Mouse (Mus musculus): ENCODE measurements at regions not wholly inside any gene's neighbourhood (a gene's known extent, or its start where the extent isn't known, plus 50 kb on each side); places are given as distances from the start of the nearest gene placed in this dataset.
A peak's percentile ranks its signal among the peaks of the same experiment; 100 is the strongest.

- no peak for DNase-seq (ENCODE audit: low read depth, low spot score)
Measured at GRCm38 (mm10) chr4:124178401-124179018, 260.7 kb upstream of the 4930535I16Rik start.

- DNase-seq (ENCODE audit: low read depth, low spot score) = no peak
Measured at GRCm38 (mm10) chr4:124175531-124175930, 257.7 kb upstream of the 4930535I16Rik start.

GRCm38 (mm10) chr4:124154627-124155026 lies 236.8 kb upstream of the 4930535I16Rik start:
- DNase-seq (ENCODE audit: low read depth, low spot score) = no peak

GRCm38 (mm10) chr4:124149771-124150451 lies 232.1 kb upstream of the 4930535I16Rik start:
- no peak for DNase-seq (ENCODE audit: low read depth, low spot score)

- no peak for DNase-seq (ENCODE audit: low read depth, low spot score)
Measured at GRCm38 (mm10) chr4:124149037-124149436, 231.2 kb upstream of the 4930535I16Rik start.

- no peak for DNase-seq (ENCODE audit: low read depth, low spot score)
Measured at GRCm38 (mm10) chr4:124147276-124147675, 229.5 kb upstream of the 4930535I16Rik start.

- DNase-seq (ENCODE audit: low read depth, low spot score) = no peak
Measured at GRCm38 (mm10) chr4:124146135-124146534, 228.3 kb upstream of the 4930535I16Rik start.

- no peak for DNase-seq (ENCODE audit: low read depth, low spot score)
Measured at GRCm38 (mm10) chr4:124143630-124144029, 225.8 kb upstream of the 4930535I16Rik start.

- no peak for DNase-seq (ENCODE audit: low read depth, low spot score)
Measured at GRCm38 (mm10) chr4:124143226-124143625, 225.4 kb upstream of the 4930535I16Rik start.

GRCm38 (mm10) chr4:124142083-124142482 lies 224.3 kb upstream of the 4930535I16Rik start:
- DNase-seq (ENCODE audit: low read depth, low spot score) = peak; percentile 64

GRCm38 (mm10) chr4:124135165-124135470 lies 217.3 kb upstream of the 4930535I16Rik start:
- DNase-seq (ENCODE audit: low read depth, low spot score) = no peak

- no peak for DNase-seq (ENCODE audit: low read depth, low spot score)
Measured at GRCm38 (mm10) chr4:124134341-124135164, 216.7 kb upstream of the 4930535I16Rik start.

GRCm38 (mm10) chr4:124130946-124131345 lies 213.1 kb upstream of the 4930535I16Rik start:
- DNase-seq (ENCODE audit: low read depth, low spot score) = peak; percentile 29

- no peak for DNase-seq (ENCODE audit: low read depth, low spot score)
Measured at GRCm38 (mm10) chr4:124126258-124126657, 208.4 kb upstream of the 4930535I16Rik start.

- no peak for DNase-seq (ENCODE audit: low read depth, low spot score)
Measured at GRCm38 (mm10) chr4:124120334-124120733, 202.5 kb upstream of the 4930535I16Rik start.

- no peak for DNase-seq (ENCODE audit: low read depth, low spot score)
Measured at GRCm38 (mm10) chr4:124113856-124114345, 196.1 kb upstream of the 4930535I16Rik start.

- DNase-seq (ENCODE audit: low read depth, low spot score) = peak; percentile 32
Measured at GRCm38 (mm10) chr4:124110705-124111104, 192.9 kb upstream of the 4930535I16Rik start.

GRCm38 (mm10) chr4:124109371-124109770 lies 191.5 kb upstream of the 4930535I16Rik start:
- no peak for DNase-seq (ENCODE audit: low read depth, low spot score)

- DNase-seq (ENCODE audit: low read depth, low spot score) = peak; percentile 44
Measured at GRCm38 (mm10) chr4:124102684-124103083, 184.9 kb upstream of the 4930535I16Rik start.

GRCm38 (mm10) chr4:124086801-124087200 lies 169.0 kb upstream of the 4930535I16Rik start:
- no peak for DNase-seq (ENCODE audit: low read depth, low spot score)

- no peak for DNase-seq (ENCODE audit: low read depth, low spot score)
Measured at GRCm38 (mm10) chr4:124086254-124086653, 168.4 kb upstream of the 4930535I16Rik start.

- no peak for DNase-seq (ENCODE audit: low read depth, low spot score)
Measured at GRCm38 (mm10) chr4:124079603-124080002, 161.8 kb upstream of the 4930535I16Rik start.
